Comparison of ENCODE assay signal across 16 mouse cellular contexts in genomic region chr13:51837402-51837801, GRCm38 (mm10).
"Had no signal": no experiment of that assay in that cellular context is flagged by ENCODE, and none has a peak within 500 bp of the region (broad histone marks: within the 10 kb centered on the region; RNA-seq: fewer than 3 reads in every experiment).

No protein-coding gene starts in this region.

- DNase-seq: kidney, adult 8-10 months; kidney, postnatal 10 days; kidney, postnatal 4 days; liver; lung, adult 2 months; thymus, adult 18-20 months; thymus, postnatal 14 days had no signal

- H3K4me3 ChIP-seq: layer of hippocampus, adult 2 months; left cerebral cortex, adult 2 months; limb, embryonic 12.5 days; midbrain, embryonic 13.5 days; myocyte had no signal

- H3K27ac ChIP-seq: layer of hippocampus, adult 2 months; left cerebral cortex, adult 2 months; limb, embryonic 12.5 days; liver, embryonic 14.5 days; midbrain, embryonic 13.5 days; stomach, postnatal 0 days had no signal

- H3K36me3 ChIP-seq: limb, embryonic 12.5 days; midbrain, embryonic 13.5 days had no signal

- H3K9me3 ChIP-seq: limb, embryonic 12.5 days; midbrain, embryonic 13.5 days had no signal

- H3K4me2 ChIP-seq: limb, embryonic 12.5 days; midbrain, embryonic 13.5 days had no signal

- H3K9ac ChIP-seq: limb, embryonic 12.5 days; liver, embryonic 14.5 days; midbrain, embryonic 13.5 days had no signal

- ATAC-seq: intestine, postnatal 0 days; lung, postnatal 0 days; midbrain, embryonic 13.5 days had no signal
